ENCODE assay signal across 9 mouse cellular contexts in genomic region chr19:37686941-37687850, GRCm38 (mm10). TPM values are rescaled to one million over a fixed set of nuclear protein-coding genes. Genes with fewer than 3 reads are reported as not detected.
DNase-seq lines count a peak whose midpoint lies in the region; ATAC-seq and TF ChIP-seq lines count a peak whose summit lies in the region.
"Had no signal": no experiment of that assay in that cellular context is flagged by ENCODE, and none has a peak within 500 bp of the region (broad histone marks: within the 10 kb centered on the region; RNA-seq: fewer than 3 reads in every experiment).

No protein-coding gene starts in this region.

- no peak overlapping the region for H3K9ac ChIP-seq in kidney, postnatal 0 days (ENCODE audit: low read depth, low read length)
- no peak overlapping the region for H3K9ac ChIP-seq in hindbrain, embryonic 14.5 days
- H3K9ac ChIP-seq in neural tube, embryonic 13.5 days, result no peak overlapping the region

- 0 out of 2 replicates have a peak overlapping the region, but pooled peaks have one; percentile 3 for H3K4me2 ChIP-seq in kidney, postnatal 0 days (ENCODE audit: low read length)
- H3K4me2 ChIP-seq in hindbrain, embryonic 14.5 days (replicated peaks), result no peak overlapping the region
- no peak overlapping the region for H3K4me2 ChIP-seq in neural tube, embryonic 13.5 days

- no peaks in the 10 kb centered on the region for H3K36me3 ChIP-seq in kidney, postnatal 0 days (ENCODE audit: insufficient read depth, low read length)
- no peaks in the 10 kb centered on the region for H3K36me3 ChIP-seq in embryonic facial prominence, embryonic 10.5 days (replicated peaks)
- no peaks in the 10 kb centered on the region for H3K36me3 ChIP-seq in hindbrain, embryonic 14.5 days (replicated peaks; ENCODE audit: control insufficient read depth, insufficient read depth)
- H3K36me3 ChIP-seq in neural tube, embryonic 13.5 days, result no peaks in the 10 kb centered on the region

- DNase-seq in kidney, postnatal 0 days (ENCODE audit: low spot score), result peak; percentile 32
- DNase-seq in kidney, adult 8-10 months, result no peak
- DNase-seq in embryonic facial prominence, embryonic 10.5 days (ENCODE audit: low spot score), result peak; percentile 79
- no peak for DNase-seq in hindbrain, embryonic 14.5 days (ENCODE audit: low spot score)
- DNase-seq in spleen, postnatal 14 days (ENCODE audit: low spot score in 2 of 2), result no peak
- DNase-seq in right cerebral cortex, postnatal 14 days, result no peak
- DNase-seq: gastrocnemius, postnatal 25 days had no signal

- TF ChIP-seq CTCF in kidney, postnatal 0 days (IDR thresholded peaks at IDR 0.05; ENCODE audit: low read depth), result peak; percentile 58; the same call in 1 of the 2 replicates

- peaks cover 84% of the 10 kb centered on the region for H3K27me3 ChIP-seq in kidney, postnatal 0 days (ENCODE audit: insufficient read depth, low read length)
- peaks cover 99% of the 10 kb centered on the region for H3K27me3 ChIP-seq in embryonic facial prominence, embryonic 10.5 days (replicated peaks; ENCODE audit: low read depth, poor library complexity, severe bottlenecking)
- peaks cover 100% of the 10 kb centered on the region for H3K27me3 ChIP-seq in hindbrain, embryonic 14.5 days (ENCODE audit: control insufficient read depth, insufficient read depth, low read length)
- H3K27me3 ChIP-seq in neural tube, embryonic 13.5 days, result peaks cover 99% of the 10 kb centered on the region

- H3K27ac ChIP-seq in kidney, postnatal 0 days, result no peak overlapping the region
- no peak overlapping the region; the same call in 1 of the 2 replicates for H3K27ac ChIP-seq in embryonic facial prominence, embryonic 10.5 days (replicated peaks)
- H3K27ac ChIP-seq in hindbrain, embryonic 14.5 days, result no peak overlapping the region
- H3K27ac ChIP-seq in neural tube, embryonic 13.5 days (replicated peaks), result no peak overlapping the region

- WGBS in kidney, postnatal 0 days, result 5% methylated on average over 62 of the region's 62 CpGs
- 2% methylated on average over 62 of the region's 62 CpGs for WGBS in embryonic facial prominence, embryonic 10.5 days
- 1% methylated on average over 62 of the region's 62 CpGs for WGBS in hindbrain, embryonic 14.5 days
- WGBS in neural tube, embryonic 13.5 days, result 2% methylated on average over 62 of the region's 62 CpGs

- no peaks in the 10 kb centered on the region for H3K9me3 ChIP-seq in kidney, postnatal 0 days (replicated peaks; ENCODE audit: low read length)
- no peaks in the 10 kb centered on the region for H3K9me3 ChIP-seq in embryonic facial prominence, embryonic 10.5 days
- H3K9me3 ChIP-seq in hindbrain, embryonic 14.5 days (ENCODE audit: control insufficient read depth, low read length), result no peaks in the 10 kb centered on the region
- no peaks in the 10 kb centered on the region for H3K9me3 ChIP-seq in neural tube, embryonic 13.5 days

- peak; percentile 62 for ATAC-seq in kidney, postnatal 0 days (replicated peaks; ENCODE audit: low FRiP score, low read depth)
- ATAC-seq in hindbrain, embryonic 14.5 days (ENCODE audit: low FRiP score), result peak; percentile 13; the same call in 1 of the 2 replicates
- 0 out of 2 replicates have a peak, but pooled peaks have one; percentile 36 for ATAC-seq in neural tube, embryonic 13.5 days (ENCODE audit: low read depth)
- no peak; the same call in 1 of the 2 replicates for ATAC-seq in erythroblast, adult 5-6 weeks (replicated peaks; ENCODE audit: low FRiP score, poor library complexity, severe bottlenecking)

- peaks cover 3% of the 10 kb centered on the region; the same call in 1 of the 2 replicates for H3K4me1 ChIP-seq in kidney, postnatal 0 days (replicated peaks; ENCODE audit: insufficient read depth, low read length)
- H3K4me1 ChIP-seq in embryonic facial prominence, embryonic 10.5 days, result peaks cover 40% of the 10 kb centered on the region
- 0 out of 2 replicates have a peak, but pooled peaks cover 11% of the 10 kb centered on the region for H3K4me1 ChIP-seq in hindbrain, embryonic 14.5 days (replicated peaks; ENCODE audit: control insufficient read depth, insufficient read depth, low read length)
- H3K4me1 ChIP-seq in neural tube, embryonic 13.5 days (replicated peaks), result peaks cover 15% of the 10 kb centered on the region

- no peak overlapping the region for H3K4me3 ChIP-seq in kidney, postnatal 0 days (replicated peaks; ENCODE audit: low read depth, low read length)
- peak overlapping the region; percentile 45 for H3K4me3 ChIP-seq in embryonic facial prominence, embryonic 10.5 days
- H3K4me3 ChIP-seq in hindbrain, embryonic 14.5 days (replicated peaks; ENCODE audit: low read length), result no peak overlapping the region
- no peak overlapping the region for H3K4me3 ChIP-seq in neural tube, embryonic 13.5 days

RNA-seq across cellular contexts. Expression of gene Cyp26c1, which starts 1.8 kb away (rescaled TPM):
- polyA plus RNA-seq in kidney, postnatal 0 days (2015; fragmentation: Nextera tagmentation; extraction: Ambion mirVana), result not detected in 2 replicates
- 4.3 and 5.9 TPM in 2 replicates for polyA plus RNA-seq in embryonic facial prominence, embryonic 10.5 days (2016; fragmentation: Nextera tagmentation; extraction: Ambion mirVana)
- 0.12 TPM in 1 of 2 replicates, not detected in the other for polyA plus RNA-seq in hindbrain, embryonic 14.5 days (2014; fragmentation: Nextera tagmentation; extraction: Ambion mirVana)
- polyA plus RNA-seq in neural tube, embryonic 13.5 days (2015; fragmentation: Nextera tagmentation; extraction: Ambion mirVana), result not detected in 2 replicates
- total RNA-seq in erythroblast, adult 5-6 weeks (2015; ENCODE audit: low replicate concordance), result not detected in 2 replicates
- not detected in 2 replicates for total RNA-seq in erythroblast, adult 5-6 weeks (2017; ENCODE audit: low replicate concordance)

RNA-seq across cellular contexts. Expression of gene Cyp26a1, which starts 10.4 kb away (rescaled TPM):
- polyA plus RNA-seq in kidney, postnatal 0 days (2015; fragmentation: Nextera tagmentation; extraction: Ambion mirVana), result 1.8 and 2.6 TPM in 2 replicates
- polyA plus RNA-seq in embryonic facial prominence, embryonic 10.5 days (2016; fragmentation: Nextera tagmentation; extraction: Ambion mirVana), result 28.2 and 29.0 TPM in 2 replicates
- polyA plus RNA-seq in hindbrain, embryonic 14.5 days (2014; fragmentation: Nextera tagmentation; extraction: Ambion mirVana), result 0.30 and 0.59 TPM in 2 replicates
- 1.0 and 2.8 TPM in 2 replicates for polyA plus RNA-seq in neural tube, embryonic 13.5 days (2015; fragmentation: Nextera tagmentation; extraction: Ambion mirVana)
- not detected in 2 replicates for total RNA-seq in erythroblast, adult 5-6 weeks (2015; ENCODE audit: low replicate concordance)
- total RNA-seq in erythroblast, adult 5-6 weeks (2017; ENCODE audit: low replicate concordance), result not detected in 2 replicates

Comparison
In these comparisons a context has a peak if more than half of its experiments do, and no peak if none do; other contexts are left out.
1. DNase-seq: peak in kidney, postnatal 0 days (single experiment) and embryonic facial prominence, embryonic 10.5 days (single experiment); none in kidney, adult 8-10 months (0 of 2), hindbrain, embryonic 14.5 days (single experiment), spleen, postnatal 14 days (0 of 2) and right cerebral cortex, postnatal 14 days (single experiment).